Mouse (Mus musculus): ENCODE data around the gene Cds2. TPM values are rescaled to one million over a fixed set of nuclear protein-coding genes. Genes with fewer than 3 reads are reported as not detected.
A peak's percentile ranks its signal among the peaks of the same experiment; 100 is the strongest.
"Not testable (repeated sequence)": the region's sequence is repeated elsewhere in the genome, so short reads cannot be mapped to it uniquely, and the experiment has no call there.

Cds2 gene
- total RNA-seq, 2 experiments from 2014 or later = 81.6 to 88.8 TPM

DNA sequence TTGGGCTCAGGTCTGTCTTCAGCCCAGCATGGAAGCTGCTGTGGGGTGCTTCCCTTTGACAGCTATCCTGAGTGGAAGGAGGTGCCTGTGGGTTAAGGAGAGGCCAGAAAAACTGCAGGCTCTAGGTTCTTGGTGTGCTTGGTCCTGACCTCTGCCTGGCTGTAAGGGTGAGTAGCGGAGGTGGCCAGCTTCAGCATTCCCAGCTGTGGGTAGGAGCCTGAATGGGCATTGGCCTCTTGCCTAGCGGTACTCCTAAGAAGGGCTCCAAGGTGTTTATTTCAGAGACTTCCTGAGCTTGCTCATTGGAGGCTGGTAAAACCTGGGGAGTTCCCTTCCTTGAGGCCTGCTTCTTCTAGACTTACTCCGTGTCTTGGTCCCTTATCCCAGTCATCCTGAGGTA, 28.3 kb downstream of the Cds2 start:
- DNase-seq = peak; percentile 46 to 55

DNA sequence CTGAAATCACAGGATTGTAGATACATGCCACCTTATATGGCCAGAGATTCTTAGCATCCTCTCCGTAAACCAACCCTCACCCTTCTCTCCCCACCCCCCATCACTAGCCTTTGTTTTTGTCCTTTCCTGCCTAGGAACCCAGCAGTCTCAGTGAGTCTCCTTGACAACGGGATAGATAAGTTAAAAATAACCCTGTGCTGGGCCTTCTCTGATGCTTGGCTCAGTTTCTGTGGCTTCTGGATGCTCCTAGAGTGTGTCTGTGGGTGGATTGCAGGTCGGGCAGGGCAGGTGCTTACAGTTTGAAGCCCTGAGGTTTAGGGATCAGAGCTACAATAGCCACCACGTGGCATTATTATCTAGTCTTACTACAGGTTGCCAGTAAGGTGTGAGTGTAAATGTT, 29.1 kb downstream of the Cds2 start:
- DNase-seq = peak; percentile 75 to 82

DNA sequence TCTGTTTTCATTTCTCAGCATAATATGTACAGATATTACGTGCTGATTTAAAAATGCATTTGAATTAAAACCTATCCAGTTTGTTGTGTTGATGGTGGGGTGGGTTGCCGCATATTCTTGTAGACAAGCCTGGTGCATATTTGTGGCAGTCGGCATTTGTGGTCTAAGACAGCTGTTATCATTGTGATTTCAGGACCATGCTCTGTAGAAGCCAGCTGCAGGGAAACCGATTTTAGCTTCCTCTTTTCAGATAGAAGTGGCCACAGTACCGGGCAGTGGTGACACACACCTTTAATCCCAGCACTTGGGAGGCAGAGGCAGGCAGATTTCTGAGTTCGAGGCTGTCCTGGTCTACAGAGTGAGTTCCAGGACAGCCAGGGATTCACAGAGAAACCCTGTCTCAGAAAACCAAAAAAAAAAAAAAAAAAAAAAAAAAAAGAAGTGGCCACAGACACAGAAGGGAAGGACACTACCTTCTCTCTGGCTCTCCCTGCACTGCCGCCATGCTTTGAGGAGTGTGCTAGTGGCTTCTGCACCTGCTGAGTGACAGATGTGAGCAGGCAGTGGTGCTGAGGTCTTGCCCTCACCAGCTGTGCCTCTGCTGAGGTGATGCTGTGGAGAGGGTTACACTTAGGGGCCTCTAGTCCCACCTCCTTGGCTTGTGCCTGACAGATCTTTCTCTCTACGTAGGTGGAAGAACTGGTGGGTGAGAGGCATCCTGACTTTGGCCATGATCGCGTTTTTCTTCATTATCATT, 30.9 kb downstream of the Cds2 start:
- DNase-seq = no peak

DNA sequence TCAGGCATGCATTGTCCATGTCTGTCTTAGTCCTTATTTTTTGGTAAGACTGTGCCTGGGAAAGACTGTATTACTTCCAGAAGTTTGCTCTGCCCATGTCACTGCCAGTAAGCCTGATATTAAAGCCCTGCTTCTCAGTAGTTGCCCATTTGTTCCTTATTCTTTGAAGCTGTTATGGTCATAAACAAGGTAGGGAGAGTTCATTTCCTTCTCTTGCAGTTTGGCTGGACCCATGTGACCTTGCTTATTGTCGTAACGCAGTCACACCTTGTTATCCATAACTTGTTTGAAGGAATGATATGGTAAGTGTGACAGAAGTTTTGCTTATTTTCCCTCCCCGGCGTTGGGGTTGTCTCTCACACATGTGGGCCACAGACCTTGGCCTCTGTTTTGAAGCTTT, 35.3 kb downstream of the Cds2 start:
- DNase-seq = no peak

- DNase-seq = no peak
Observed at GRCm38 (mm10) chr2:132301436-132301835, 38.5 kb downstream of the Cds2 start.

- DNase-seq = no peak
Observed at GRCm38 (mm10) chr2:132305165-132305564, 42.2 kb downstream of the Cds2 start.

GRCm38 (mm10) chr2:132305988-132306387, 43.0 kb downstream of the Cds2 start:
- no peak for DNase-seq

DNA sequence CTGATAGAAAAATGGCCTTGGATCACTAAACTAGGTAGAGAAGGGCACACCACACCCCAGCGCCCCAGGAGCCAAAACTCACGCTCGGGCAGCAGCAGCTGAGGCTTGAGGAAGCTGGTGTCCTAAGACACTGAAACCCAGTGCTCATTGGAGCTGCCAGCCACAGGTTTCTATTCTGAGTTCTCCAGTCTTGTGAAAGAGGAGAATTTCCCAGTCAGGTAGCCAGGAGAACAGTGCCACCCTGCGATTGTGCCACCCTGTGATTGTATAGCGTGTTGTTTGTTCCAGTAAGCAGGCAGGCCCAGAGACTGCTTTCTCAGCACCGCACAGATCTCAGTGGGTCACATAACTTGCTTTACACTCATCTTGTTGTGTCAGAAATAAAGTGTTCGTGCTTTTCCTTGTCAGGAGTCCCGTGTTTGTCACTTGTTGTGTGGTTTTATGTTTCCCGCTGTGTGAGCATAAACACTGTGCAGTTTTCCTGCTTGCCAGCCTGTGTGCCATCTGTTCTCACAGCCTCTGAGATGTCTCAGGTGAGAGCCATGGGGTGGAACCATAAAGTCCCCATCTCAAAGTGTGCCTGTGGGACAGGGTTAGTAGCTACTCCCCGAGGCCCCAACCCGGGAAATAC, 44.4 kb downstream of the Cds2 start:
- DNase-seq = peak in 1 of 2 experiments; percentile 38

- no peak for DNase-seq
Observed at GRCm38 (mm10) chr2:132308829-132309228, 45.9 kb downstream of the Cds2 start.

- no peak for DNase-seq
Observed at GRCm38 (mm10) chr2:132309398-132309930, 46.5 kb downstream of the Cds2 start.

DNA sequence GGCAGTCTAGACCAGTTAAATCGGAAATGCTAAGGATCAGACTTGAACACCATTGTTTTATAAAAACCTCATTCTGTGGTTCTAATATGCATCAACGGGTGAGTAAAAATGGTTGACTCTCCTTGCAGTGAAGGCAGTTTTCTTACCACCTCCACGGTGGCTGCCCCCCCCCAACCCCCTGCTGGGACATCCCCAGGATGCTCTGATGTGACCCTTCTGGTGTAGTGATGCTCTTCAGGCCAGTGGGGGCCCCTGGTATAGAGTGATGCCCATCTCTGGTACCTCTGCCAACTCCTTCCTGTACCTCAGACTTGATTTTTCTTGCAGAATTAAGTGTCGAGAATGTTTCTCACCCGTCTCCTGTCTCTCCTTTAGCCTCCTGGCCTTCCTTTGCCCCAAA, 49.7 kb downstream of the Cds2 start:
- DNase-seq = no peak

DNA sequence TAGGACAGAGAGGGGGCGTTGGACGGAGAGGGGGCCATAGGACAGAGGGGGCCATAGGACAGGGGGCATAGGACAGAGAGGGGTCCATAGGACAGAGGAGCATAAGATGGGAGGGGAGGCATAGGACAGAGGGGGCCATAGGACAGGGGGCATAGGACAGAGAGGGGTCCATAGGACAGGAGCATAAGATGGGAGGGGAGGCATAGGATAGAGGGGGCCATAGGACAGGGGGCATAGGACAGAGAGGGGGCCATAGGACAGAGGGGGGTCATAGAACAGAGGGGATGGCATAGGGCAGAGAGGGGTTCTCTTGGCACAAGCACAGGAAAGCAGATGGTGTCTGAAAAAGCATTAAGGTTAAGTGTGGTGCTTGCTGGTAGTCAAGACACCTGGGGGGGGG, 50.6 kb downstream of the Cds2 start:
- no peak for DNase-seq

- not testable (repeated sequence) for DNase-seq
Observed at GRCm38 (mm10) chr2:132314057-132314456, 51.1 kb downstream of the Cds2 start.

DNA sequence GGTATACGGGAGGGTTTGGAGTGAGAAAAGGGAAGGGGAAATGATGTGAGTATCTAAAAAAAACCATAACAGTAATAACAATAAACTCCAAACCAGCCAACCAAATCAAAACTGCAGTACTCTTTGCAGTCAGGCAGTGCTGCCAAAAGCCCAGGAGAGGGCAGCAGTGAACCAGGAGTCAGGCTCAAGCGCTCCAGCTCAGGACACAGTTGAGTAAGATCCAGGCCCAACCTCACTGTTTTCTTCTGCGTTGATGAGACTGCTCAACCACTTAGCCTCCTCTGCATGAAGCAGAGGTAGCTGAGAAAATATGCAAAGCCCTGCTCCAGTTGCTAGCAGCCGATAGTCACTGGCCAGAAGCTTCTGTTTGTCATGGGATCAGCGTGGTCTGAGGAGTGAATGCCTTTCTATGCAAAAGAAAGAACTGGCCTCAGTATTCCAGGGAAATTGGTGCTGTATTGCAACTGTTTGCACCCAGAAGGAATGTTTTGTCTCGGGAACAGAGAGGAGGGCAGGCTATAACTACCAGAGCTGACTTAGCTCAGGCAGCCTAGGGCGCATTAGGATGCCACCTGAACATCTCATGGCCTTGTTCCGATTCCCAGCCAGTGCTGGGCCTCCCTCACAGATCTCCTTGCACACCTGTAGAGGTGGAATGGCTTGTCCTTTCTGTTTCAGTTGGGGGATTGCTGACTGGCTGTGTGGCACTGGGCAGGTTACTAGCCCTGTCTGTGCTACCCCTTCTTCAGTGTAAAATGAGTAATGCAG, 53.3 kb downstream of the Cds2 start:
- DNase-seq = peak; percentile 55 to 78

DNA sequence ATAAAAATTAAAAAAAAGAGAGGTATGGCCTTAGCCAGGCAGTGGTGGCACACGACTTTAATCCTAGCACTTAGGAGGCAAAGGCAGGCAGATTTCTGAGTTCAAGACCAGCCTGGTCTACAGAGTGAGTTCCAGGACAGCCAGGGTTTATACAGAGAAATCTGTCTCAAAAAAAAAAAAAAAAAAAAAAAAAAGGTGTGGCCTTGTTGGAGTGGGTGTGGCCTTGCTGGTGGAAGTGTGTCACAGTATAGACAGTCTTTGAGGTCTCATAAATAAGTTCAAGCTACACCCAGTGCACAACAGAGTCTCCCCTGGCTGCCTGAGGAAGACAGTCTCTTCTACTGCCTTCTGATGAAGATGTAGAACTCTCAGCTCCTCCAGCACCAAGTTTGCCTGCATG, 54.2 kb downstream of the Cds2 start:
- no peak for DNase-seq

DNA sequence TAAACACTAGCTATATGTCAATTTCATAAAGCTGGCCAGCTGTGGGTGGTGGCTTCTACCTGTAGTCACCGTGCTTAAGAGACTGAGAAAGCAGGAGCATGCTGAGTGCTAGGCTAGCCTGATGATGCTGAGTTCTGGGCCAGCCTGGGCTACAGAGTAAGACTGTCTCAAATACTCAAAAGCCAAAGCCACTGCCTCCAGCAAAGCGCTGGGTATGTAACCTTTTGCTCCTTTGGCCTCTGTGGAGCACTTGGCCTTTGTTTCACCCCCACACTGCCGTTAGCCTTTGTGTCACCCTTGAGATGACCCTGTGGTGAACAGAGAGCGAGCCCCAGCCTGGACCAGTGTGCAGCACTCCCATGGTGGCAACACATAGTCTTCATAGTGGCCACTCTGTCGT, 57.6 kb downstream of the Cds2 start:
- no peak for DNase-seq

- DNase-seq = peak in 1 of 2 experiments; percentile 38
Observed at GRCm38 (mm10) chr2:132323541-132323940, 60.6 kb downstream of the Cds2 start.

GRCm38 (mm10) chr2:132337202-132337601, 74.3 kb downstream of the Cds2 start:
- no peak for DNase-seq

- DNase-seq = no peak
Observed at GRCm38 (mm10) chr2:132340350-132340749, 77.4 kb downstream of the Cds2 start.

DNA sequence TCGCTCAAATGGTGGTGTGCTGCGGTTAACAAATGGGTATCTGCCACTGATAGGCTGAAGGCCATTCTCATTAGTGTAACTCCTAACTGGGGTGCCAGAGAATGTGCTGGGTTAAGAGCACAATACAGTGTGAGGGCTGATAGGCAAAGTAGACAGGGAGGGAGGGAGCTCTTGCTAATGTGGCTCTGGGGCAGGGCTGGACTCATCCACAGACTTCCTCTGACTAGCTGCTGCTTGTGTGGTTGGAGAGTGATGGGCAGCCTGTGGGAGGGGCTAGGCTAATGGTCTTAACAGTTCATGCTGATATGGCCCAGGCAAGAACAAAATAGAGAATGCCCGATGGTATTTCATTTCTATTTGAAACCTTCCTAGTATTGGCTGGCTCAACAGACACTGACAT, 78.3 kb downstream of the Cds2 start:
- DNase-seq = no peak

DNA sequence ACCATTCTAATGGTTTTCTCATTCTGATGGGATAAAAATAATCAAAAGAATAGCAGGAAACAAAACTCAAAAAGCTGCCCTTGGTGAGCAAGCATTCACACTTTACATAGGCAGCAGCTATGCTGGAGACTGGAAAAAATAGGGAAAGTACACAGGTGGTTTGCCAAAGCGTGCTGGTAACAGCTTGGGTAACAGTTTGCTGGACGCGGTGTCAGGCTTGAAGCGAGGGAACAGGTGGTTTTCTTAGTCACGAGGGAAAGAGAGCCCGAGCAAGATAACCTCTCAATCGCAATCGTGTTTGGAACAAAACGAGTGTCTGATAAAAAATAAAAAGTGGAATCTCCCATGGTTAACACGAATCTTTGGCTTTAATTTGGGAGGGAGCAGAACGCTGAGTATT, 80.9 kb downstream of the Cds2 start:
- DNase-seq = no peak

Data from heart, adult 18-20 months (tissue).